Mouse (Mus musculus) kidney, embryonic 15.5 days (tissue): ENCODE measurements around the gene St3gal5. TPM values are rescaled to one million over a fixed set of nuclear protein-coding genes. Genes with fewer than 3 reads are reported as not detected.
"Not testable (repeated sequence)": the region's sequence is repeated elsewhere in the genome, so short reads cannot be mapped to it uniquely, and the experiment has no call there.

ENCODE experiments used
- ATAC-seq: fragments of 200-750 bp; cut with Nextera tagmentation; replicated peaks from 2 replicates; pipeline ENCODE4 v1.8.0; 2017; ENCODE audit warnings: moderate TSS enrichment; ENCODE audit not compliant: low FRiP score
- H3K27ac ChIP-seq: fragments of 300-500 bp; sonication (generic); 2 replicates; pipeline ENCODE4 v1.5.1; 2015; ENCODE audit warnings: mild to moderate bottlenecking, inconsistent platforms
- H3K27me3 ChIP-seq: fragments of 300-500 bp; sonication (generic); 2 replicates; pipeline ENCODE4 v1.6.1; 2015; ENCODE audit warnings: inconsistent platforms
- H3K36me3 ChIP-seq: fragments of 300-500 bp; sonication (generic); 2 replicates; pipeline ENCODE4 v1.6.1; 2015; ENCODE audit warnings: inconsistent platforms
- H3K4me1 ChIP-seq: fragments of 300-500 bp; sonication (generic); 2 replicates; pipeline ENCODE4 v1.6.1; 2015; ENCODE audit warnings: inconsistent platforms
- H3K4me2 ChIP-seq: fragments of 300-500 bp; sonication (generic); 2 replicates; pipeline ENCODE4 v1.6.1; 2015; ENCODE audit warnings: moderate library complexity, mild to moderate bottlenecking, inconsistent platforms
- H3K4me3 ChIP-seq: fragments of 300-500 bp; sonication (generic); replicated peaks from 2 replicates; pipeline ENCODE4 v1.5.1; 2015; ENCODE audit warnings: mild to moderate bottlenecking, inconsistent platforms
- H3K9ac ChIP-seq: fragments of 300-500 bp; sonication (generic); 2 replicates; pipeline ENCODE4 v1.6.1; 2015; ENCODE audit warnings: mild to moderate bottlenecking, inconsistent platforms
- H3K9me3 ChIP-seq: fragments of 300-500 bp; sonication (generic); replicated peaks from 2 replicates; pipeline ENCODE4 v1.6.1; 2016; ENCODE audit warnings: inconsistent platforms
- WGBS: fragments of 180-500 bp; shearing (Covaris S2); methylation state at CpG from one replicate; pipeline ENCODE4 v1.1.7; 2015; ENCODE audit warnings: mixed read lengths; 5-methylcytosine and 5-hydroxymethylcytosine counted together
- polyA plus RNA-seq: library from polyadenylated mRNA; unstranded; fragments of >200 nt; fragmentation: Nextera tagmentation; extraction: Ambion mirVana; gene quantifications from 2 replicates; pipeline ENCODE4 v1.2.1, GENCODE M21; 2015

The St3gal5 gene
- polyA plus RNA-seq, 1 experiment from 2014 or later: 36.3 TPM

GRCm38 (mm10) chr6:72139508-72140193 is 42.3 kb downstream of the St3gal5 start:
- no peak overlapping the region for H3K9ac ChIP-seq
- peaks cover 12% of the 10 kb centered on the region; the same call in 1 of the 2 replicates for H3K36me3 ChIP-seq
- H3K9me3 ChIP-seq: no peaks in the 10 kb centered on the region
- no peak overlapping the region for H3K27ac ChIP-seq
- H3K4me1 ChIP-seq: 0 out of 2 replicates have a peak, but pooled peaks cover 12% of the 10 kb centered on the region
- no peak for ATAC-seq
- WGBS: 80% methylated on average over 9 of the region's 9 CpGs
- no peak overlapping the region for H3K4me3 ChIP-seq
- H3K4me2 ChIP-seq: no peak overlapping the region
- no peaks in the 10 kb centered on the region for H3K27me3 ChIP-seq

- H3K4me3 ChIP-seq: no peak overlapping the region
- 0 out of 2 replicates have a peak, but pooled peaks cover 8% of the 10 kb centered on the region for H3K4me1 ChIP-seq
- ATAC-seq: no peak
- WGBS: 92% methylated on average over 8 of the region's 8 CpGs
- H3K4me2 ChIP-seq: no peak overlapping the region
- peaks cover 12% of the 10 kb centered on the region; the same call in 1 of the 2 replicates for H3K36me3 ChIP-seq
- no peak overlapping the region for H3K27ac ChIP-seq
- H3K27me3 ChIP-seq: no peaks in the 10 kb centered on the region
- H3K9ac ChIP-seq: no peak overlapping the region
- no peaks in the 10 kb centered on the region for H3K9me3 ChIP-seq
Measured at GRCm38 (mm10) chr6:72140371-72140770, 43.0 kb downstream of the St3gal5 start.

- no peaks in the 10 kb centered on the region for H3K27me3 ChIP-seq
- 0 out of 2 replicates have a peak, but pooled peaks cover 7% of the 10 kb centered on the region for H3K4me1 ChIP-seq
- no peak overlapping the region for H3K4me3 ChIP-seq
- H3K36me3 ChIP-seq: peaks cover 12% of the 10 kb centered on the region; the same call in 1 of the 2 replicates
- H3K9me3 ChIP-seq: no peaks in the 10 kb centered on the region
- no peak for ATAC-seq
- WGBS: 59% methylated on average over 10 of the region's 10 CpGs
- no peak overlapping the region for H3K4me2 ChIP-seq
- H3K27ac ChIP-seq: no peak overlapping the region
- H3K9ac ChIP-seq: no peak overlapping the region
Measured at GRCm38 (mm10) chr6:72141191-72141590, 43.8 kb downstream of the St3gal5 start.

- WGBS: 90% methylated on average over 4 of the region's 4 CpGs
- Histone ChIP-seq H3K36me3 (peaks cover 15% of the 10 kb centered on the region; the same call in 1 of the 2 replicates), H3K9ac (no peak overlapping the region), H3K9me3 (no peaks in the 10 kb centered on the region), H3K4me1 (0 out of 2 replicates have a peak, but pooled peaks cover 5% of the 10 kb centered on the region), H3K4me3 (no peak overlapping the region), H3K27me3 (no peaks in the 10 kb centered on the region), H3K4me2 (no peak overlapping the region), H3K27ac (no peak overlapping the region)
- ATAC-seq: no peak
Measured at GRCm38 (mm10) chr6:72142561-72142960, 45.2 kb downstream of the St3gal5 start.

- WGBS: 52% methylated on average over 7 of the region's 7 CpGs
- no peak overlapping the region for H3K4me3 ChIP-seq
Measured at GRCm38 (mm10) chr6:72144353-72144752, 47.0 kb downstream of the St3gal5 start.

GRCm38 (mm10) chr6:72146803-72147202 is 49.4 kb downstream of the St3gal5 start:
- H3K4me2 ChIP-seq: no peak overlapping the region
- peaks cover 45% of the 10 kb centered on the region for H3K36me3 ChIP-seq
- 0 out of 2 replicates have a peak, but pooled peaks cover 5% of the 10 kb centered on the region for H3K4me1 ChIP-seq
- no peak for ATAC-seq
- H3K27me3 ChIP-seq: no peaks in the 10 kb centered on the region
- H3K27ac ChIP-seq: no peak overlapping the region
- no peak overlapping the region for H3K9ac ChIP-seq
- 84% methylated on average over 14 of the region's 14 CpGs for WGBS
- H3K9me3 ChIP-seq: no peaks in the 10 kb centered on the region; the same call in 1 of the 2 replicates
- no peak overlapping the region for H3K4me3 ChIP-seq

More at GRCm38 (mm10) chr6:72144353-72144752, 47.0 kb downstream of the St3gal5 start:
- H3K4me1 ChIP-seq: 0 out of 2 replicates have a peak, but pooled peaks cover 5% of the 10 kb centered on the region
- H3K27me3 ChIP-seq: no peaks in the 10 kb centered on the region
- H3K4me2 ChIP-seq: no peak overlapping the region
- no peaks in the 10 kb centered on the region for H3K9me3 ChIP-seq
- H3K9ac ChIP-seq: no peak overlapping the region
- 0 out of 2 replicates have a peak, but pooled peaks have one; percentile 15 for ATAC-seq
- H3K27ac ChIP-seq: no peak overlapping the region
- peaks cover 30% of the 10 kb centered on the region for H3K36me3 ChIP-seq

GRCm38 (mm10) chr6:72148721-72149120 is 51.3 kb downstream of the St3gal5 start:
- H3K9ac ChIP-seq: no peak overlapping the region
- peaks cover 50% of the 10 kb centered on the region for H3K36me3 ChIP-seq
- H3K27ac ChIP-seq: no peak overlapping the region
- no peak overlapping the region for H3K4me3 ChIP-seq
- H3K9me3 ChIP-seq: no peaks in the 10 kb centered on the region; the same call in 1 of the 2 replicates
- H3K4me2 ChIP-seq: no peak overlapping the region
- H3K4me1 ChIP-seq: 0 out of 2 replicates have a peak, but pooled peaks cover 5% of the 10 kb centered on the region
- ATAC-seq: no peak
- 95% methylated on average over 4 of the region's 4 CpGs for WGBS
- H3K27me3 ChIP-seq: no peaks in the 10 kb centered on the region

GRCm38 (mm10) chr6:72149797-72150196 is 52.4 kb downstream of the St3gal5 start:
- Histone ChIP-seq H3K36me3 (peaks cover 50% of the 10 kb centered on the region), H3K9me3 (no peaks in the 10 kb centered on the region; the same call in 1 of the 2 replicates), H3K4me2 (no peak overlapping the region), H3K9ac (no peak overlapping the region), H3K4me1 (no peaks in the 10 kb centered on the region), H3K27ac (no peak overlapping the region), H3K27me3 (no peaks in the 10 kb centered on the region), H3K4me3 (no peak overlapping the region)
- no peak for ATAC-seq
- WGBS: 87% methylated on average over 3 of the region's 3 CpGs

- H3K36me3 ChIP-seq: peaks cover 48% of the 10 kb centered on the region
- 88% methylated on average over 7 of the region's 7 CpGs for WGBS
- H3K4me1 ChIP-seq: no peaks in the 10 kb centered on the region
- no peak overlapping the region for H3K9ac ChIP-seq
- no peaks in the 10 kb centered on the region; the same call in 1 of the 2 replicates for H3K9me3 ChIP-seq
- ATAC-seq: no peak
- no peak overlapping the region for H3K27ac ChIP-seq
- no peaks in the 10 kb centered on the region for H3K27me3 ChIP-seq
- H3K4me3 ChIP-seq: no peak overlapping the region
- no peak overlapping the region for H3K4me2 ChIP-seq
Measured at GRCm38 (mm10) chr6:72152707-72153106, 55.3 kb downstream of the St3gal5 start.

- Histone ChIP-seq H3K4me2 (no peak overlapping the region), H3K4me3 (no peak overlapping the region), H3K4me1 (no peaks in the 10 kb centered on the region), H3K9ac (no peak overlapping the region), H3K27me3 (no peaks in the 10 kb centered on the region), H3K9me3 (no peaks in the 10 kb centered on the region; the same call in 1 of the 2 replicates), H3K36me3 (peaks cover 44% of the 10 kb centered on the region), H3K27ac (no peak overlapping the region)
- WGBS: 86% methylated on average over 11 of the region's 11 CpGs
- ATAC-seq: no peak
Measured at GRCm38 (mm10) chr6:72153455-72153854, 56.1 kb downstream of the St3gal5 start.

- not testable (repeated sequence) for H3K4me1 ChIP-seq, ATAC-seq, H3K9ac ChIP-seq, H3K4me3 ChIP-seq, H3K27me3 ChIP-seq, H3K27ac ChIP-seq, H3K9me3 ChIP-seq, H3K4me2 ChIP-seq
- WGBS: 60% methylated on average over 3 of the region's 5 CpGs
- peaks cover 38% of the 10 kb centered on the region for H3K36me3 ChIP-seq
Measured at GRCm38 (mm10) chr6:72154008-72154407, 56.6 kb downstream of the St3gal5 start.

GRCm38 (mm10) chr6:72154938-72155531 is 57.6 kb downstream of the St3gal5 start:
- Histone ChIP-seq H3K9me3 (no peaks in the 10 kb centered on the region; the same call in 1 of the 2 replicates), H3K27ac (no peak overlapping the region), H3K4me1 (no peaks in the 10 kb centered on the region), H3K9ac (no peak overlapping the region), H3K4me3 (no peak overlapping the region), H3K4me2 (no peak overlapping the region), H3K36me3 (peaks cover 28% of the 10 kb centered on the region), H3K27me3 (no peaks in the 10 kb centered on the region)
- no peak for ATAC-seq
- WGBS: 88% methylated on average over 7 of the region's 7 CpGs
